ENCODE assay signal across 42 mouse cellular contexts in genomic region chr11:62992545-62993242, GRCm38 (mm10). TPM values are rescaled to one million over a fixed set of nuclear protein-coding genes. Genes with fewer than 3 reads are reported as not detected.
"Had no signal": no experiment of that assay in that cellular context is flagged by ENCODE, and none has a peak within 500 bp of the region (broad histone marks: within the 10 kb centered on the region; RNA-seq: fewer than 3 reads in every experiment).

No protein-coding gene starts in this region.

- H3K36me3 ChIP-seq: limb, embryonic 10.5 days; limb, embryonic 12.5 days; limb, embryonic 13.5 days; limb, embryonic 15.5 days; liver, embryonic 12.5 days; liver, embryonic 13.5 days; liver, embryonic 15.5 days; lung, embryonic 15.5 days; midbrain, embryonic 10.5 days; midbrain, embryonic 12.5 days; midbrain, embryonic 13.5 days; midbrain, embryonic 15.5 days; neural tube, embryonic 12.5 days; neural tube, embryonic 13.5 days had no signal

- H3K27ac ChIP-seq: limb, embryonic 10.5 days; limb, embryonic 12.5 days; limb, embryonic 13.5 days; limb, embryonic 15.5 days; liver, embryonic 12.5 days; liver, embryonic 13.5 days; liver, embryonic 14.5 days; liver, embryonic 15.5 days; lung, embryonic 15.5 days; macrophage; midbrain, embryonic 10.5 days; midbrain, embryonic 12.5 days; midbrain, embryonic 13.5 days; midbrain, embryonic 15.5 days; neural tube, embryonic 12.5 days; neural tube, embryonic 13.5 days had no signal

- H3K9me3 ChIP-seq: limb, embryonic 10.5 days; limb, embryonic 12.5 days; limb, embryonic 13.5 days; limb, embryonic 15.5 days; liver, embryonic 12.5 days; liver, embryonic 13.5 days; liver, embryonic 15.5 days; lung, embryonic 15.5 days; midbrain, embryonic 10.5 days; midbrain, embryonic 12.5 days; midbrain, embryonic 13.5 days; midbrain, embryonic 15.5 days; neural tube, embryonic 12.5 days; neural tube, embryonic 13.5 days had no signal

- ATAC-seq: liver, embryonic 12.5 days; liver, postnatal 0 days; midbrain, embryonic 13.5 days; midbrain, embryonic 15.5 days; midbrain, embryonic 16.5 days had no signal

- H3K9ac ChIP-seq: limb, embryonic 12.5 days; limb, embryonic 13.5 days; limb, embryonic 15.5 days; liver, embryonic 12.5 days; liver, embryonic 13.5 days; liver, embryonic 14.5 days; liver, embryonic 15.5 days; liver, postnatal 0 days; lung, embryonic 14.5 days; lung, embryonic 15.5 days; midbrain, embryonic 12.5 days; midbrain, embryonic 13.5 days; midbrain, embryonic 15.5 days; neural tube, embryonic 12.5 days; neural tube, embryonic 13.5 days had no signal

- H3K4me1 ChIP-seq: liver, embryonic 12.5 days; liver, embryonic 13.5 days; liver, embryonic 15.5 days; megakaryocyte, embryonic 14.5 days; neural tube, embryonic 12.5 days had no signal

- H3K4me2 ChIP-seq: limb, embryonic 12.5 days; limb, embryonic 13.5 days; limb, embryonic 15.5 days; liver, embryonic 11.5 days; liver, embryonic 12.5 days; liver, embryonic 13.5 days; liver, embryonic 15.5 days; lung, embryonic 14.5 days; lung, embryonic 15.5 days; midbrain, embryonic 11.5 days; midbrain, embryonic 12.5 days; midbrain, embryonic 13.5 days; midbrain, embryonic 15.5 days; neural tube, embryonic 12.5 days; neural tube, embryonic 13.5 days had no signal

- DNase-seq: left cerebral cortex, postnatal 4 days; liver; liver, embryonic 13.5 days; liver, postnatal 0 days; lung, adult 18-20 months; lung, adult 2 months; lung, embryonic 14.5 days; lung, postnatal 10 days; lung, postnatal 14 days; lung, postnatal 4 days; midbrain, embryonic 14.5 days had no signal

- H3K4me3 ChIP-seq: limb, embryonic 10.5 days; limb, embryonic 12.5 days; limb, embryonic 13.5 days; limb, embryonic 15.5 days; liver, embryonic 12.5 days; liver, embryonic 13.5 days; liver, embryonic 15.5 days; lung, embryonic 15.5 days; megakaryocyte, embryonic 14.5 days; midbrain, embryonic 10.5 days; midbrain, embryonic 12.5 days; midbrain, embryonic 13.5 days; midbrain, embryonic 15.5 days; myocyte; neural tube, embryonic 12.5 days; neural tube, embryonic 13.5 days had no signal

- H3K27me3 ChIP-seq: limb, embryonic 12.5 days; limb, embryonic 13.5 days; limb, embryonic 15.5 days; liver, embryonic 12.5 days; liver, embryonic 13.5 days; liver, embryonic 15.5 days; lung, embryonic 15.5 days; midbrain, embryonic 12.5 days; midbrain, embryonic 13.5 days; midbrain, embryonic 15.5 days; neural tube, embryonic 12.5 days; neural tube, embryonic 13.5 days had no signal

RNA-seq across cellular contexts. Expression of gene Cdrt4, which starts 41.7 kb away (rescaled TPM):
- total RNA-seq: left cerebral cortex, postnatal 10 days; left cerebral cortex, postnatal 14 days; left cerebral cortex, postnatal 25 days; left cerebral cortex, postnatal 36 days; left cerebral cortex, postnatal 4 days; liver, adult 2 months; megakaryocyte progenitor cell, adult 5-6 weeks; megakaryocyte, adult 5-6 weeks; megakaryocyte-erythroid progenitor cell, adult 5-6 weeks; midbrain, postnatal 0 days had no signal
- polyA plus RNA-seq: limb, embryonic 10.5 days; limb, embryonic 12.5 days; liver, adult 2 months; liver, embryonic 11.5 days; liver, embryonic 12.5 days; liver, embryonic 13.5 days; liver, embryonic 14.5 days; liver, embryonic 15.5 days; liver, embryonic 16.5 days; liver, postnatal 0 days; lung, embryonic 14.5 days; macrophage; midbrain, embryonic 10.5 days; midbrain, embryonic 11.5 days; midbrain, embryonic 12.5 days; midbrain, embryonic 13.5 days; midbrain, embryonic 14.5 days; midbrain, embryonic 15.5 days; midbrain, embryonic 16.5 days; midbrain, postnatal 0 days; myocyte; neural tube, embryonic 11.5 days; neural tube, embryonic 13.5 days had no signal
